Mouse (Mus musculus) gastrocnemius, postnatal 14 days (tissue): ENCODE measurements around the gene Commd1. TPM values are rescaled to one million over a fixed set of nuclear protein-coding genes. Genes with fewer than 3 reads are reported as not detected.

Source experiments
- DNase-seq: peaks from one replicate; pipeline ENCODE4 v3.0.0; 2021; ENCODE audit warnings: mixed read lengths
- intact Hi-C: fragments of 180-260 bp; cut with DNase I; formaldehyde crosslinking; loops from one replicate; pipeline ENCODE4 v1.15.1; 2025; ENCODE audit warnings: low total_unique reads
- total RNA-seq, 2 experiments: library from RNA; stranded (reverse); gene quantifications; 2 replicates each; pipeline ENCODE4 v1.2.3; 2021

The Commd1 gene
- total RNA-seq, 2 experiments from 2014 or later = 117 to 122 TPM

- intact Hi-C loops = no loop called here
- DNase-seq = no peak
These were observed 75.7 kb downstream of the Commd1 start for GRCm38 (mm10) chr11:22906453-22906865.

GRCm38 (mm10) chr11:22902923-22903322, 79.3 kb downstream of the Commd1 start:
- DNase-seq = no peak
- intact Hi-C loops = no loop called here

- DNase-seq = no peak
- intact Hi-C loops = no loop called here
These were observed 82.1 kb downstream of the Commd1 start for GRCm38 (mm10) chr11:22900041-22900440.

GRCm38 (mm10) chr11:22897642-22898041, 84.5 kb downstream of the Commd1 start:
- intact Hi-C loops = no loop called here
- DNase-seq = no peak

GRCm38 (mm10) chr11:22897127-22897526, 85.1 kb downstream of the Commd1 start:
- intact Hi-C loops = no loop called here
- no peak for DNase-seq

- intact Hi-C loops = no loop called here
- DNase-seq = no peak
These were observed 89.1 kb downstream of the Commd1 start for GRCm38 (mm10) chr11:22893075-22893474.

- DNase-seq = no peak
- intact Hi-C loops = no loop called here
These were observed 89.7 kb downstream of the Commd1 start for GRCm38 (mm10) chr11:22892466-22892865.

- intact Hi-C loops = no loop called here
- no peak for DNase-seq
These were observed 90.3 kb downstream of the Commd1 start for GRCm38 (mm10) chr11:22891876-22892275.

- intact Hi-C loops = no loop called here
- no peak for DNase-seq
These were observed 90.9 kb downstream of the Commd1 start for GRCm38 (mm10) chr11:22891242-22891641.

GRCm38 (mm10) chr11:22889224-22889623, 93.0 kb downstream of the Commd1 start:
- no peak for DNase-seq
- intact Hi-C loops = no loop called here

GRCm38 (mm10) chr11:22886991-22887390, 95.2 kb downstream of the Commd1 start:
- DNase-seq = no peak
- intact Hi-C loops = no loop called here

GRCm38 (mm10) chr11:22885350-22885749, 96.8 kb downstream of the Commd1 start:
- intact Hi-C loops = no loop called here
- DNase-seq = no peak

- intact Hi-C loops = no loop called here
- DNase-seq = no peak
These were observed 98.5 kb downstream of the Commd1 start for GRCm38 (mm10) chr11:22883676-22884075.

GRCm38 (mm10) chr11:22882926-22883325, 99.3 kb downstream of the Commd1 start:
- intact Hi-C loops = no loop called here

GRCm38 (mm10) chr11:22880383-22881172, 101.6 kb downstream of the Commd1 start:
- no peak for DNase-seq
- intact Hi-C loops = no loop called here

More at GRCm38 (mm10) chr11:22882926-22883325, 99.3 kb downstream of the Commd1 start:
- no peak for DNase-seq

- intact Hi-C loops = no loop called here
- DNase-seq = no peak
These were observed 102.5 kb downstream of the Commd1 start for GRCm38 (mm10) chr11:22879645-22880044.

GRCm38 (mm10) chr11:22876680-22877330, 105.4 kb downstream of the Commd1 start:
- intact Hi-C loops = no loop called here
- no peak for DNase-seq

GRCm38 (mm10) chr11:22875279-22875678, 106.9 kb downstream of the Commd1 start:
- DNase-seq = no peak
- intact Hi-C loops = no loop called here

GRCm38 (mm10) chr11:22874747-22875146, 107.4 kb downstream of the Commd1 start:
- DNase-seq = no peak
- intact Hi-C loops = no loop called here

GRCm38 (mm10) chr11:22873383-22873782, 108.8 kb downstream of the Commd1 start:
- intact Hi-C loops = no loop called here

GRCm38 (mm10) chr11:22872307-22872680, 109.9 kb downstream of the Commd1 start:
- intact Hi-C loops = no loop called here
- DNase-seq = no peak

More at GRCm38 (mm10) chr11:22873383-22873782, 108.8 kb downstream of the Commd1 start:
- DNase-seq = peak; percentile 32
